Mouse (Mus musculus): ENCODE data around the gene Krt83.

The Krt83 gene

DNA sequence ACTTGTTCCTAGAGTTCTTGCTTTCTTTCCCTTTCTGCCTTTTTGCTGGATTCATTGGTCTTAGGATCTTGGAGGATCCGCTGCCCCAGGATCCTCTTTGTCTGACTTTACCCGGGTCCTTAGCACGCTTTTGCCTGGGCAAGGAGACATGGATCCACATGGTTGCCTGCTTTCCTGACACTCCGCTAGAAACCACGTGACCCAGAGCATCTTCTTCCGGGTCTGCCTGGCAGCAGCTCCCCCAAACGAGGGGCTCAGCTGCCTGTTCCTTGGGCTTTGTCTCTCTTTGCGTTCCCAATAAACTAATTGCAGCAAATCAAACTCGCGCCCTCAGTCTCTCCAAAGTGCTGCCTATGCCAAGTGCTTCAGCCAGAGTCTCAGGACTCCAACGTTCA, 11.6 kb downstream of the Krt83 start:
- in situ Hi-C loops (cut with MboI; ENCODE audit: unreplicated experiment in 2 of 2): no loop called here

DNA sequence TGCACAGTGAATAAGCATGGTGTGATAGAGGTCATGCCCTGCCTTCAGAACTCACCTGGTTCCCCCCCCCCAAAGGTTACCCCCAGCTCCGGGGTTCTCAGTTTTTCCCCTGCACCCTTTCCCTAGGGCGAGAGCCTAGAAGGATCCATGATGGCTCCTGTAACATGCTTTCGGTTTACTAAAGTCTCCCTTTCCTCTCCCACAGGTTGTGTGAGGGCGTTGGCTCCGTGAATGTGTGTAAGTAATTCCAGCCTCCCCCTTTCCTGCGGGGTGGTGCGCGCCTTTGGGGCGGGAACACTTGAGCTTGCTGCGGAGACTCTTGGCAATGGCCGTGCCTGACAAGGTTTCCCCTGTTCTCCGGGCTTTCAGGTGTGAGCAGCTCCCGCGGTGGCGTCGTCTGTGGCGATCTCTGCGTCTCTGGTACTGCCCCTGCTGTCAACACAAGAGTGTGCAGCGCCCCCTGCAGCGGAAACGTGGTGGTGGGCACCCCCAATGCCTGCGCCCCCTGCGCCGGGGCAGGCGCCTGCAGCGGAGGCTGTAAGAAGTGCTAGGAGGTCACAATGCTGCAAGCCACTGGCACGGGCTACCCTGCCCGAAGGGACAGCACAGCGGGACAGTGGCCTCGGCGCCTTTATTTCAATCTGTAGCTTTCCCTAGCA, 12.2 kb downstream of the Krt83 start:
- in situ Hi-C loops (cut with MboI; ENCODE audit: unreplicated experiment in 2 of 2): no loop called here

GRCm38 (mm10) chr15:101472952-101473528, 18.3 kb downstream of the Krt83 start, which contains the start of gene Krt86:
Gene Krt86 (plus strand): TSS chr15:101473478.
- in situ Hi-C loops (cut with MboI; ENCODE audit: unreplicated experiment in 2 of 2): no loop called here

DNA sequence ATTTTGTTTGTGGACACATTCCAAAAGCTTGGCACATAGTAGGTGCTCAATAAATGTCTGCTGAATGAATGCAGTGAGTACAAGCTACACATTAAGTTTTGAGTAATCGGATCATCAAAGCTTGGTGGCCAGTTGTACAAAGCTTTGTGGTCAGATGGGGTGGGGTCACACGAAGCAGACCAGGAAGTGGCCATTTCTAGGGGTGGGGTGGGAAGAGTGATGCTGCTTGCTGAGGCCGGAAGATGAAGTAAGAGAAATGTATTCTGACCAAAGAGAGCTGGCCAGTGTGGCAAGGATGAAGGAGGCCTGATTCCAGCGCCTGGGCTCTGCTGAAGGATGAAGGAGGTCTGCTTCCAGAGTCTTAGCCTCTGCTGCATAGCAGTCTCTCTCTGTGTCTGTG, 22.2 kb downstream of the Krt83 start:
- in situ Hi-C loops (cut with MboI; ENCODE audit: unreplicated experiment in 2 of 2): no loop called here

DNA sequence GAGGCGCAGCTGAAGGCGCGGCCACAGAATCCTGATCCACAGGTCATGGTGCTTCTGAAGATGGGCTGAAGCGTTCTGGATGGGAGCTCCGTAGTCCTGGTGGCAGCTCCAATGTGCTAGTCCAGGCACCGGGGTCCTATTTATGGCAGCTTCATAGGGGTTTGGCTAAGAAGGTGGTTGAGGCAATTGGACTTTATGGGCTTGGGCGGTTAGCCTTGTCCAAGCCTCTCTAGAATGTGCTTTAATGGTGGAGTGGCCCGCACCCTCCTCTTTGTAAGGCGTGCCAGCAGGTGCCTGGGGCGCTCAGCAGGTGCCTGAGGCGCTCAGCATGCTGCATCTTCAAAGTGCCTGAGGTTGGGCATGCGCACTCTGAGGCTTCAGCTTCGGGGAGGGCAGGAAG, 27.7 kb downstream of the Krt83 start, which contains the start of gene Krt81:
Gene Krt81 (minus strand): TSS at position 101 of the 400 bp plus-strand sequence.
- in situ Hi-C loops (cut with MboI; ENCODE audit: unreplicated experiment in 2 of 2): no loop called here

DNA sequence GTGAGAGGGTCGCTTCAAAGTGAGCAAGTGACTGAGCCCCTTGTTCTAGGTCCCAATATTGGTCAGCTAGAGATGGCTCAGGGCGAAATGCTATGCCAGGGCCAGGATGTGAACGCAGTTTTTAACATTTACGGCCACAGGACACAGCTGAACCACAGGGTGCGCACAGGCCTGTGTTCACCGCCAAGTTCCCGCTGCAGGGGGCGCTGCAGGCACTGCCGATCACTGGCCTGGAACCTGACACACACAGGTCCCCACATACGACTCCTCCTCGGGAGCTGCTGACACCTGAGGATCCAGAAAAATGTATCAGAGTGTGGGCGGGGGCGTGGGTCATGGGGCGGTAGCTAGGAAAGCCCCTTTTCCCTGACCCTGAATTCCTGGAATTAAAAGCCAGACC, 32.0 kb downstream of the Krt83 start:
- in situ Hi-C loops (cut with MboI; ENCODE audit: unreplicated experiment in 2 of 2): no loop called here

- in situ Hi-C loops (cut with MboI; ENCODE audit: unreplicated experiment in 2 of 2): no loop called here
Observed at GRCm38 (mm10) chr15:101458361-101458930, 32.9 kb downstream of the Krt83 start.

GRCm38 (mm10) chr15:101455891-101456290, 35.4 kb downstream of the Krt83 start:
- in situ Hi-C loops (cut with MboI; ENCODE audit: unreplicated experiment in 2 of 2): no loop called here

GRCm38 (mm10) chr15:101455292-101455691, 36.0 kb downstream of the Krt83 start:
- in situ Hi-C loops (cut with MboI; ENCODE audit: unreplicated experiment in 2 of 2): no loop called here

DNA sequence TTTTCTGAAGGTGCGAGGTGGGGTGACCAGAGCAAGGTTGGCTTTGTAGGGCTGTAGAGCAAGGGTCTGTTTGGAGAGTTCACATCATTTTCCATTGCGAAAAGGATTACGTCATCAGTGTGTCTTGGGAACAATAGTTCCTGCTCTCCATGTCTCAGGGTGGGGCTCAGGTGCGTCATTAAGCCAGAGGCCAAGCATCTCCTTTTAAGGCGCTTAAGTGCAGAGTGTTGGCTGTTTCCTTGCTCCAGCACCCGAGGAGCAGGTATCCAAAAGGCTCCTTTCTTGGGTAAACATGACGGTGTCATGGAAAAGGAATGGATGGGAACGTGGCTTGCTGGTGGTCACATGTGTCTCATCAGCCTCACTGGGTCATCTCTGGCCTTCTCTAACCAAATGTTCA, 36.5 kb downstream of the Krt83 start:
- in situ Hi-C loops (cut with MboI; ENCODE audit: unreplicated experiment in 2 of 2): no loop called here

DNA sequence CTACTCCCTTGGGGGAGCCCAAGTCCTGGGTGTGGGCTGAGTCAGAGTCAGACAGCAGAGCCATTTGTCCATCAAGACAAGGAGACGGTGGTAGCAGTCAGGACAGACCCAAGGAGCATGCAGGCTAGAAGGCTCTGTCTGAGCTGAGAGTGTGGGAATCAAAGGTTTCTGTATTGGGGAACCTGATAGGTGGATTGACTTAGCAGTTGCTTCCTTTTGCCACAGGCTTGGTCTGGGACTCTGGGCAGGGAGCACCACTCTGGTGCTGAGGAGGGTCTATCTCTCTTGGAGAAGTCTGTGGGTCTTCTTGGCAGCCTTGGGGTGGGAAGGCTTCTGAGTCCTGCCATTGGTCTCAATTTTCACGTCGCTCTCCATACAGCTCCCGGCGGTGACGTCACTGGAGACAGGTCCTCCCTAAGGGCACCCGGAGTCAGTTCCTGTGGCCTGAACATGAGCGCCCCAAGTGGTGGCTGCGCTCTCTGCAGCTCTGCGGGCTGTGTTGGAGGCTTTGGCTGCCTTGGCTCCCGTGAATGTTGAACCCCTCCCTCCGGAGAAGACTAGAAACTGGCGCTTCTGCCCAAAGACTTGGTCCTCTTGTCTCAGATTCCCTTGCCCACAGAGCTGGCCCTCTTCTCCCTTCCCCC, 38.1 kb downstream of the Krt83 start:
- in situ Hi-C loops (cut with MboI; ENCODE audit: unreplicated experiment in 2 of 2): no loop called here

DNA sequence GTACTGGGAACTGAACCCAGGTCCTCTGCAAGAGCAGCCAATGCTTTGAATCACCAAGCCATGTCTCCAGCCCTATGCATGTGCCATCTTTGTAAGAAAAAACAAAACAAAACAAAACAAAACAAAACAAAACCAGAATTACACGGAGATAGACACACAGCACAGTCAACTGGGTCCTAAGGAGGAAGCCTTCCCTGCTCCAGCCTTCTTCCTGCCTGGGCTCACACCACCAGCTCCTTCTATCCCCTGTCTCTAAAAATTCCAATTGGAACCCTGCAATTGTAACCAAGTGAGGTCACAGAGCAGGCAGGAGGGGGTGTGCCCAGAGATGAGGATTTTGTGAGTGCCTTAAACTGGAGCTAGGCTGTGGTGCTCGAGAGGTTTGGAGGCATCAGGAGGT, 43.9 kb downstream of the Krt83 start, which contains the start of gene Krt88:
Gene Krt88 (plus strand): TSS at position 301 of the 400 bp plus-strand sequence.
- in situ Hi-C loops (cut with MboI; ENCODE audit: unreplicated experiment in 2 of 2): no loop called here

- in situ Hi-C loops (cut with MboI; ENCODE audit: unreplicated experiment in 2 of 2): no loop called here
Observed at GRCm38 (mm10) chr15:101446572-101446971, 44.7 kb downstream of the Krt83 start.

DNA sequence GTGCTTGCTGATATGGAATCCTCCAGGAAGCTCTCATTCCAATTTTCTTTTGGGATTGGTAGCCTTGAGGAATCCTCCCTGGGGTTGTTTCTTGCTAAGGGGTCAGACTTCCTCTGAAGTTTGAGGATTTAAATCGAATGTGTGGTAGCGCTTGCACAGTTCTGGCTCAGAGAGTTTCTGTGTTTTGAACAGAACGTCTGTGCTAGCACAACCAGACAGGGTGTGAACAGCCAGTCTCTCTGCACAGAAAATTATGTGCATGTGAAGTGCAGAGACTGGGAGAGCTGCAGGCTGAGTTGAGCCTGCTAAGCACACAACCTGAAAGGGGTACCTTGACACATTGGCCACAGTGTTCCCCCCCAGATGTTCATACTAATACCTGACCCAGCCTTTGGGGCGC, 50.5 kb downstream of the Krt83 start:
- in situ Hi-C loops (cut with MboI; ENCODE audit: unreplicated experiment in 2 of 2): no loop called here

- in situ Hi-C loops (cut with MboI; ENCODE audit: unreplicated experiment in 2 of 2): no loop called here
Observed at GRCm38 (mm10) chr15:101438555-101438954, 52.8 kb downstream of the Krt83 start, which contains the start of gene Krt87. Gene Krt87 (minus strand): TSS chr15:101438804.

DNA sequence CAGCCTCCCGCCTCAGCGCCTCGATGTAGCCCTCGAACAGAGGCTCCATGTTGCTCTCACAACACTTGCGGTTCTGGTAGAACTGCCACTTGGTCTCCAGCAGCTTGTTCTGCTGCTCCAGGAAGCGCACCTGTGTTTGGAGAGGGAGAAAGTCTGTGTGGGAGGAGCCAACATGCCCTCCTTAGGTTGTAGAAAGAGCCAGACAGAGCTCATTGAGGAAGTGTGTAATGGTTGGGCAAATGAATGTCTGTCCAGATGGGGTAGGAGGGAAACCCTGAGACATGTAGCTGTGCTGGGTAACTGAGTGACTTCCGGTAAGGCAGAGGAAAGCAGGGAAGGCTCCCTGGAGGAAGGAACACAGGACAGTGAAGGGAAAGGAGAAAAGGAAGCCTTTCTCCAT, 54.7 kb downstream of the Krt83 start:
- in situ Hi-C loops (cut with MboI; ENCODE audit: unreplicated experiment in 2 of 2): no loop called here
